Mouse (Mus musculus): ENCODE measurements around the gene Plekhg1. TPM values are rescaled to one million over a fixed set of nuclear protein-coding genes. Genes with fewer than 3 reads are reported as not detected.

Plekhg1 gene
- total RNA-seq, 2 experiments from 2014 or later: 16.3 to 16.4 TPM

DNA sequence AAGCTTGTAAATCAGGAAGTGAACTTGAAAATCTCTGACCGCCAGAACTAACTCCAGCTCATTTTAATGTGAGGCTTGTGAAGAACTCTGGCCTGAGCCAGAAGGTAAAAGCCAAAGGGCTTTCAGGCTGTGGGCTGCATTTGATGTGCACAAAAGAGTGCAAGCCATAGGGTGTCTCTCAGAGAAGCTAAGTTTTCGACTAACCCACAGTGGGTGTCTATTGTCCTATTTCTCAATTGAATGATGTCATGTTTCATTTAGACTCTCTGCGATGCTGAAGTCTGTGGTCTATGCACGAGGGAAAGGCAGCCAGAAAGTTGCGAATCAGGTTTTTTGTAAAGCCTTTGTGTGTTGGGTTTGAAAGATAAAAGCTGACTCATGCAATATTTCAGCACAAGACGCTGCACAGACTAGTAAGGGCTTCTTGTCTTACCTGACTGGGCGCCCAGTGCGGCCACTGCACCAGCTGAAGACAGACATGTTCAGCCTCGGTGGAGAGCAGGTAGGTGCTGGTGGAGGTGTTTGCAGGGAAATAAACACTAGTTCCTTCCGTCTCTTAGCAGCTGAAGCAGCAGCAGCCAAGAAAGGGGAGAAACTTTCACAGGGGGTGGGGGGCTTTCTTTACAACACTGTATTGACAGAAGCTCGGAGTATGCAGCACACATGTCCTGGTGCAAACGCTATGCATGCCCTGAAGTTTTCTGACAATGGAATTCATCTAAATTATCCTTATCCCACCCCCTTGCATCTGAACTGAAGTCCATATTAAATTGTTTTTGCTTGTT is 123.4 kb downstream of the Plekhg1 start:
- no peak for DNase-seq
- intact Hi-C loops (cut with DNase I): no loop called here

- intact Hi-C loops (cut with DNase I): no loop called here
- DNase-seq: no peak
Observed at GRCm38 (mm10) chr10:3864196-3864540, 124.0 kb downstream of the Plekhg1 start.

DNA sequence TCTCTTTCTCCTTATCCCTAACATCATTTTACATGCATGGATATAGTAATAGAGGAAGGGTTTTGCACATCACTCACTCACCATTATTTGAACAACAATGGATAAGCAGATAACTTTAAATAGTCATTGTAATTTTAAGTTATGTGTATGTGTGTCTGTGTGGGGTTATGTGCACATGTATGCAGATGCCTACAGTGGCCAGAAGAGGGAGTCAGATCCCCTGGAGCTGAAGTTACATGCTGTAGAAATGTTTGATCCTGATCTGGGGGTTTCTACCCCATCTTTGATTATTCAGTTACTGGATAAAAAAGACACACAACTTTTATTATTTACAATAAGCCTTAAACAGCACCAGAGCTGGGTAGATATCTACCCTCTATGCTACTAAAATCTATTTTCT is 127.1 kb downstream of the Plekhg1 start:
- DNase-seq: no peak
- intact Hi-C loops (cut with DNase I): no loop called here

DNA sequence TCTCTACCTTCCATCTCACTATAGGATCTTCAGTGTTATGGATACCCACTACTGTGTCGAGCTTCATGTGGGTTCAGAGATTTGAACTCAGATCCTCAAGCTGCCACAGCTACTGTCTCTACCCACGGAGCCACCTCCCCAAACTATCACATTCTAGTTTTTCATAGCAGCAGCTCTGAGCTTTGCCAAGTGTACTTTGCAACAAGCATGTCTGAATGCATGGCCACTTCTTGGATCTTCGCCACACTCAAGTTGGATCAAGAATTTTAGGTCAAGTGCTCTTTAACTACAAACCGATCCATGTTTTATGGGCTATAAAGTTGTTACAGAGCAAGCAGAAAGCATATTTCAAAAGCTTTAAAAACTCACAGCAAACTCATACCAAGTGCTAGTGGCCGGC is 130.7 kb downstream of the Plekhg1 start:
- intact Hi-C loops (cut with DNase I): no loop called here
- no peak for DNase-seq

GRCm38 (mm10) chr10:3873467-3873866 is 133.3 kb downstream of the Plekhg1 start:
- DNase-seq: no peak
- intact Hi-C loops (cut with DNase I): no loop called here

DNA sequence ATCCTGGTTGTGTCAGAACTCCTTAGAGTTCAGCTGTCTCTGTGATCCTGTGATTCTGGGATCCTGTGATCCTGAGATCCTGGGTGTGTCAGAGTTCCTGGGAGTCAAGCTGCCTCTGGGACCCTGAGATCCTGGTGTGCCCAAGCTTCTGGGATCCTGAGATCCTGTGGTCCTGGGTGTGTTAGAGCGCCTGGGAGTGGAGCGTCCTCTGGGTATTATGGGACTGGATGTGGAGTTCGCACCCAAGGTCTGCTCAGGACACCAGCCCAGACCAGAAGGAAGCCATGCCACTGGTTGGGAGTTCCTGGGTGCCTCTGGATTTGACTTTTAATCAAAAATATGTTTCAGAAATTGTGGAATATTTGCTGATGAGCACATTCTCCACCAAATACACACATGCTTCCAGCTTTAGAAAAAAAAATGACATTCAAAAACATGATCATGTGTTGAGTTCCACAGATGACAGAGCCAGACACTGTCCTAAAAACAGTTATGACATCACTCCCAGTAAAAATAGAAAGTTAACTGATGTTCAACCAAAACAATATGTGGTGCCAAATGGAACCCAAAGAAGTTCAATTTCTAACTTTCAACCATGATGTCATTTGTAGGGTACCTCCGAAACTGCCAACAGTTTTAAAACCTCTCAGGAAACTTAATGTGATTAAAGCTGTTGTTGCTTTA is 137.8 kb downstream of the Plekhg1 start:
- intact Hi-C loops (cut with DNase I): no loop called here
- peak in 1 of 2 experiments; percentile 13 for DNase-seq

GRCm38 (mm10) chr10:3881179-3881578 is 141.0 kb downstream of the Plekhg1 start:
- no peak for DNase-seq
- intact Hi-C loops (cut with DNase I): no loop called here

- DNase-seq: no peak
- intact Hi-C loops (cut with DNase I): no loop called here
Observed at GRCm38 (mm10) chr10:3888510-3888909, 148.3 kb downstream of the Plekhg1 start.

DNA sequence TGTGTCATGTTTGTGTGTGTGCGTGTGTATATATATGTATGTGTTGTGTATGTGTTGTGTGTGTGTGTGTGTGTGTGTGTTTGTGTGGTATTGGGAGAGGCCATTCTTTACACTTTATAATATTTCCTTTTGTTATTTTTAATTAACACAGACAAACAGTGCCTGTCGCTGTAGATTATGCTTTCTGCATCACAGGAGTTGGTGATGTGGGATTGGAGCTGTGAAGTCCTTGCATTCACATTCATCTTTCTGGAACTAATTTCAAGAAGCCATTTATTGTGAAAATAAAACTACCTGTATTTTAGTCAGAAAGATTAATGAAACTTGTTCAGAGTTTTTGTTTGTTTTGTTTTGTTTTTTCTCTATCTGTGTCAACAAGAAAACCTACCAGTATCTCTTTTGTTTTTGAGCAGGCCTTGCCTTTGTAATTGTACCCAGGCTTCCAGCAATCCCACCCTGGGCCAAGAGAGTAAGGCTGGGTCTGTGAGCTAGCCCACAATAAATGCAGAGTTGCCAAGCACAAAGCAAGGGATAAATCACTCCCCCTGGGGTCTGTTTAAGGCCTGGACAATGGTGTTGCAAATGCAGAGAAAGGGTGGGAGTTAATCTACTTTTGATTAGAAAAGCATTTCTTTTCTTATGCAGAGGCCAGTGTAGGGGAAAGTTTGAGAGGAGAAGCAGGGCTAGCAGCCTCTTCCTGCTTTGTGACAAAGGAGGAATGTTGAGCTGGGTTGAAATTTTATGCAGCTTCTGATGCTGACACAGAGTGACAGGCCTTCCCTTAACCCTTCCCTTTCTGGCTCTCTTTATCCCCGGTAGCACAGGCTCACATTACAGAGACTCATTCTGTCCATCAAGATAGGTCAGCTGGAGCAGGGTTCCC is 151.5 kb downstream of the Plekhg1 start:
- no peak for DNase-seq
- intact Hi-C loops (cut with DNase I): no loop called here

DNA sequence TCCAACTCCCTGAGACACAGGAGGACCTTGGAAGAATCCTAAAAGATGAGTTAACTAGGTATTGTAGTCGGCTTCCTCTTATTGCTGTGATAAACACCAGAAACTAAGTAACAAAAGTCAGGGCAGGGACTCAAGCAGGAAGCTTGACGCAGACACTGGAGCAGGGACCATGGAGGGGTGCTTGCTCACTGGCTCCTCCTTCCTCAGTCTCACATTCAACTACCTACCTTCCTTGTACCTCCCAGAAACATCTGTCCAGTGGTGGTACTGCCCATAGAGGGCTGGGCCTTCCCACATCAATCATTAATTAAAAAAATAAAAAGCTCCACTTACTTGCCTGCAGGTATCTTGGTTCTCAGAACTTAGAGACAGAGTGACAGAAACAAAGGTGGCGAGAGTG is 152.2 kb downstream of the Plekhg1 start:
- DNase-seq: no peak
- intact Hi-C loops (cut with DNase I): no loop called here

- DNase-seq: no peak
Observed at GRCm38 (mm10) chr10:3898068-3898467, 157.9 kb downstream of the Plekhg1 start.

GRCm38 (mm10) chr10:3900416-3900956 is 160.3 kb downstream of the Plekhg1 start:
- intact Hi-C loops (cut with DNase I): no loop called here
- DNase-seq: no peak

More at GRCm38 (mm10) chr10:3898068-3898467, 157.9 kb downstream of the Plekhg1 start:
- intact Hi-C loops (cut with DNase I): no loop called here

- DNase-seq: no peak
- intact Hi-C loops (cut with DNase I): no loop called here
Observed at GRCm38 (mm10) chr10:3905747-3906146, 165.6 kb downstream of the Plekhg1 start.

- no peak for DNase-seq
- intact Hi-C loops (cut with DNase I): no loop called here
Observed at GRCm38 (mm10) chr10:3914104-3914503, 173.9 kb downstream of the Plekhg1 start.

- intact Hi-C loops (cut with DNase I): no loop called here
- DNase-seq: no peak
Observed at GRCm38 (mm10) chr10:3920368-3921152, 180.4 kb downstream of the Plekhg1 start.

- intact Hi-C loops (cut with DNase I): no loop called here
- no peak for DNase-seq
Observed at GRCm38 (mm10) chr10:3928008-3928545, 187.9 kb downstream of the Plekhg1 start.

- no peak for DNase-seq
- intact Hi-C loops (cut with DNase I): no loop called here
Observed at GRCm38 (mm10) chr10:3931831-3932230, 191.7 kb downstream of the Plekhg1 start.

- intact Hi-C loops (cut with DNase I): no loop called here
- no peak for DNase-seq
Observed at GRCm38 (mm10) chr10:3933311-3933940, 193.3 kb downstream of the Plekhg1 start.

- intact Hi-C loops (cut with DNase I): no loop called here
- no peak for DNase-seq
Observed at GRCm38 (mm10) chr10:3936864-3937263, 196.7 kb downstream of the Plekhg1 start.
